Mouse (Mus musculus) CD4-positive helper T cell, adult 2 months (primary cell): ENCODE measurements around the gene Mrps14.

ENCODE experiments used
- DNase-seq: peaks from one replicate; pipeline ENCODE4 v3.0.0-alpha.2; 2012; ENCODE audit warnings: low read depth, missing footprints, low spot score

The Mrps14 gene

DNA sequence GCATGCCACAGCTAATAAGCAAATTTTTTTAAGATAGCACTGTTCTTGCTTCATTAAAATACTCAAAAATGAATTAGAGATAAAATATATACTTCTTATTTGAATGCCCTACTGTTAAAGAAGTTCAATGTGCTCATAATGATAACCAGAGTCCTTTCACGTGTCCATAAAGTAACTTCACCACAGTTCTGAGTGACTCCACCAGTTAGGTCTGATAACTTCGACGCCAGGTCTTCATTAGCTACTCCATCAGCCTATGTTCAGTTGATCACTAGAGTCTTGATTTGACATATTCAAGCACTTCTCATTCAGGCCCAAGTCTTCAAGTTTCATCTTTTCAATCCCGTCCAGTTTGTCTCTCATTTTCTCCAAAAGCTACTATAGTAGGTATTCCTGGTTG lies 32.2 kb downstream of the Mrps14 start:
- DNase-seq: no peak

DNA sequence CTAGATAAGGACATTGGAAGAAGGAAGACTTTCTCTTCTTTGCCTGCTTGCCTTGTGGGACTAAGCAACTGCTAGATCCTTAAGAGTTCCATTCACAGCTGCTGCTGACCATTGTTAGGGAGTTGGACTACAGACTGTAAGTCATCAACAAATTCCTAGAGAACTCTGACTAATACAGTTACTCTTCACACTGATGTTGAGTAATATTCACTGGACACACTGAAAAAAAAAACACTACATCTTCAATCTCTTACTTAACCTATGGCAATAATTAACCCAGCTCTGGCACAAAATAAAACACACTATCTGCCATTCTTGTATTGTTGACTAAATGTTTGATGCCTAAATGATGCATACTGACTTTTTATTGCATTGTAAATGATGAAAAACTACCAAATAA lies 32.8 kb downstream of the Mrps14 start:
- DNase-seq: no peak

DNA sequence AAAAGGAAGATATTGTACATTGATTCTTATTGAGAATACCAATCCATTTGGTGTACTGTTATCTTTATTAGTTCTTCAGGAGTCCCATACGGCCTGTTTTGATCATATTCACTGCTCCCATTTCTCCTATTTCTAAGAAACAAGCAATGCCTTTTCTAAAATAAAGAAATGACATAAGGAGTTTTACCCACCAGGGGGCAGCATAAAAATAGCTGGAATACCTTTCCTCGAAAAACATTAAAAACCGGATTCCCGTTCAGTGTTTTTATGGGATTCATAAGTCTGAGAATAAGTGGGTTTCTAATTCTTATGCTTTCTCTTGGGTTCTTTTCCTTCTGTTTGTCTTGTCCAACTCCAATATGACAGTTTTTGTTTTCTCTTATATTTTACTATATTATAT lies 36.0 kb downstream of the Mrps14 start:
- DNase-seq: peak; percentile 14

DNA sequence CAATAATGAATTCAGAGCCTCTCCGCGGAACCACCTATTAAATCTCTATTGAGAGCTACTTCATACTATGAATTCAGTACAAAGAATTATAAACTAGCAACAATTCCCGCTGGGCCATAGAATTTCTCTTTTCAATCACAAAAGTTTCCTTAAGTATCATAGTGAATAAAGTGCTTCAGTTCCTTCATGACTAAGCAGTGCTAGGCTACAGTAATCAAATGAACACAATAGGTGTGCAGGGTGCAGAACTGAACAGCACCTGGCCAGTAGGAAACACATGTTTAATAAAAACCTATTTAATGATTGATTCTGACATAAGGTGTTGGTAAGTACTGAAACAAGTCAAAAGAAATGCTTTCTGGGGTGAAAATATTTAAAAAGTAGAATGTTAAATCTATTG lies 37.1 kb downstream of the Mrps14 start:
- DNase-seq: no peak

DNA sequence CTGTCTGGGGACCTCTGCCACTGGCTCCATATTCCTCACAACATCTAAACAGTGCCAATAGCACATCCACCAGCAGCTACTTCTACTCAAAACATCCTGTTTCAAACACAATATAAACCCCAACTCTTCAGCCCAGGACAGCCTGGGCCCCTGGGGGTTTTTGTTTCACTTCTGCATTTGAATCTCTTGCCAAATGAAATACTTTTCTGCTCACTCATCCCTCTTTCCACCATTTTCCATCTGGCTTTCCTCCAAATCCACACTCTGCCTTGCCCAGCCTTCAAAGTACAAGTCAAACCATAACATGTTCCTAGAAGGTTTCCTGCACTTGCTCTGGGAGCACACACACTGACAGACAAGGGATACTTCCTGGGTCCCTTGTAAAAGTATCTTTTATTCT lies 38.9 kb downstream of the Mrps14 start:
- no peak for DNase-seq

DNA sequence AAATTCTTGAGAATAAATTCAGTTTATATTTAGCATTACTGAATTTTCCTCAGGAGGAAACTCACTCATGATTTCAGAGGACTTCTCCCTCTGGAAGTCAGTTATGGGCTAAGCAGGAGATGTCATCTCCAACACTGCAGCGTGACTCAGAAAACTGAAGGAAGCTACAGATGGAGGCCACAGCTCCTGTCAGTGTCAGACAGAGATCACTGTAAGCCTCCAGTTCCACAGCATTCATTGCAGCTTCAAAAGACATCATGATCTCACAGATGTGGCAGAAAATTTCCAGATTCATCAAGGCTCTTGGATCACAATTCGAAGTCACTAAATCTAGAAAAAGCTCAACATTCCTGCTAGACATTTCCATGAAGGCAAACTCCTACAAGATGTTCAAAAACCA lies 43.0 kb downstream of the Mrps14 start:
- no peak for DNase-seq

DNA sequence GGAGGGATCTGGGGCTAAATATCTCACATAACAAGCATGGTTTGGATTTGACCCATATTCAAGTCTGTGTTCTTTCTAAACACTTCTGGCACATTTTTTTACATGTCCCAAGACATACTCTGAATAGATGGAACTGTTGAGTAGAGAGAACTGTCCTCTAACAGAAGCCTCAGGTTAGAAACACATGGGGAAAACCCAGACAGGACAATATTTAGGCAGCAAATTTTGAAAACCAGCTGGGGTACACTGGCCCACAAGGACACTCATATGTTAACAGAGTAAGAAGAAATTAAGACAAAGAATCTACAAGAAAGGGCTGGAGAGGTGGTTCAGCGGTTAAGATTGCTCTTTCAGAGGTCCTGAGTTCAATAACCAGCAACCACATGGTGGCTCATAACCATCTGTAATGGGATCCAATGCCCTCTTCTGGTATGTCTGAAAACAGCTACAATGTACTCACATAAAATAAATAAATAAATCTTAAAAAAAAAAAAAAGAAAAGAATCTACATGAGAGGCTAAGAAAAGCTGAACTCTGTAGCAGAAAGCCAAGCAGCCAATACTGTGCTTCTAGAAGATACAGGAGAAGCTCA lies 43.9 kb downstream of the Mrps14 start:
- DNase-seq: no peak

DNA sequence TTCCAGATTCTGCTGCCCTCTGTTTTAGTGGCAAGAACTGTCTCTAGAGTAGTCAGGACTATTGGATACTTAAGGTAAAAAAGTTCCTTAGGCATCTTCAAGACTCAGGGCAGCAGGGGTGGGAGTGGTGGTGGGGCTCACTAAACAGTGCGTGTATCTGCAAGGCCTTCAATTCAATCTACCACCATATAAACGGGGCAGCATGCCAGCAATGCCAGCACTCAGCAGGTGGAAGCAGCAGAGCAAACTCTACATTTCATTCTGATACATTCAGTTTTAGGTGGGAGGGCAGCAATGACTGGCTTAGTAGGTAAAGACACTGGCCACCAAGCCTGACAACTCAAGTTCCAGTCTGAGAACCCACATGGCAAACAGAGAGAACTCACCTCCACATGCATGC lies 45.1 kb downstream of the Mrps14 start:
- DNase-seq: no peak

DNA sequence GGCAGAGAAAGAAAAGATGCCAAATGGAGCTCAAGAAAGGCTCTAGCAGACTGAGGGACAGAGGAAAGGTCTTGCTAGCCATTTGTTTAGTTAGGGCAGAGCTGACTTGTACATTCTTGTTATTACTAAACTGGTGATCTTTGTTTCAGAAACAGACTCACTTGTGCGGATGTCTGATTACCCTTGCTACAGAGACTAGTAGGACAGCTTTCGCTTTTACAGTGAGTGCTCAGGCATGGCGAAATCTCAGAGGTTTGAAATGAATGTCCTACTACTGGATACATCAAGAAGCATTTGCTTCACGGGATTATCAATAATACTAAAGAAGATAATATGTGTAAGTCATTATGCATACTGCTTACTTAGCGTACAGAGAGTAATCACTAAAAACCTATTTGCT lies 49.7 kb downstream of the Mrps14 start:
- DNase-seq: peak; percentile 42

DNA sequence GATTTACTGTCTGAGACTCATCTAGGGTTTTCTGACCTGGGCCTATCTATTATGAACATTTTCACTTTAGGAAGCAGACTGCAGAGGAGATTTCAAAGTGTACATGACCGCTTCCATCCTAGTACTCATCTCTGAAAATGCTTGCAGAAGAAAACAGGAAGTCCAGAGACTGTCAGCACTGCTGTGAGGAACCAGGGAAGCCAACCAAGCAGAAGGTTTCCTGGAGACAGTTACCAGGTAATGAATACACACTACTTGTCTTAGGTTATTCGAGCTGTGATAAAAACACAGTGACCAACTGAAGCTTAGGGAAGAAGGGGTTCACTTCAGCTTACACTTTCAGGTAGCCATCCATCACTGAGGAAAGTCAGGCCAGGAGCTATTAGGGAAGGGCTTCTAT lies 50.9 kb downstream of the Mrps14 start:
- peak; percentile 59 for DNase-seq

DNA sequence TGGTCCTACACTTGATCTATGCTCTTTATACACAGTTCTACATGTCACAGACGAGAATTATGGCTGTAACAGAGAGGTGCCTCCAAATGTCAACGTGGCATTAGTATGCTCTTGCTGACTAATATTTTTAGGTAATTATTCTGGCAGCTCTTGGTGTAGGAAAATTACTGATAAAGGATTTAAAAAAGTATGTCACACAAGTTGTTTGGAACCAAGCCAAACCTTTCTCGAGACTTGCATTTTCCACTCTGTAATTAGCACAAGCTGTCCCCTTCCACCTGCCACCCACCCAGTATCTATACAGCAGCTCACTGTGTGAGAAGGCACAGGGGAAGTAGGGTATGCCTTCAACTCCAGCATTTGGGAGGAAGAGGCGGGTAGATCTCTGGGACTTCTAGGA lies 51.8 kb downstream of the Mrps14 start:
- DNase-seq: peak; percentile 72

DNA sequence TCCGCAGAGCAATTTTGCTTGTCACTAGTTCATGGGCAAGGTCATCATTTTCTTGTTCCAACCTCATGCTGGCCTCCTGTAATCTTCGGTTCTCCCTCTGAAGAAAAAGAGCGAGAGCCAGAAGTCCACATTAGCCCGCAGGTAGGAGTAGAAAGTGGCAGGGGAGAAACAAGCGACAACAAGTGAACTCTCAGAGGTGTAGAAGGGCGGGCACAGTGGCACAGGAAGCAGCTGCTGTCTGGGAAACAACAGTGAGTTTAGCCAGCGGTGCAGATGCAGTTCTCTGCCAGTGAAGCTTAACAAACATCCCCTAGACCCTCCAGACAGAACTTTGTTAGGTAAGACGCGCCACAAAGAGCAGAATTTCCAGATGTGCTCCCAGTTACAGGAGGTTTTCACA lies 52.5 kb downstream of the Mrps14 start:
- peak; percentile 55 for DNase-seq

DNA sequence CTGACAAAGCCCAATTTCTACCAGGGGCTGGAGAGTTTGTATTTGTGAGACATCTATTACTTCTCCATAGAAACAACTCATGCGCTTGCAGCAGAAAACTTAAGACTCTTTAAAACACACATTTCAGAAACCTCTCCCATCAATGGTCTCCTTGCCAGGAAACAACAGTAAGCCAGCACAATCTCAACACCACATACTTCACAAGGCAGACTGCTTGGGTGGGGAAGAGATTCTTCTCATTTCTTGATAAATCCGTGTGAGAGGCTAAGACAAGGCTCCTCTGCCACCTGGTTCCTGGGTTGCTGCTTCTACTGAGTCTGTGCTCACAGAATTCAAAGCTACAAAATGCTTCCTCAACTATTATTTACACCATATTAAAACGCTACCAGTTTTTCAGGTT lies 54.8 kb downstream of the Mrps14 start:
- no peak for DNase-seq

DNA sequence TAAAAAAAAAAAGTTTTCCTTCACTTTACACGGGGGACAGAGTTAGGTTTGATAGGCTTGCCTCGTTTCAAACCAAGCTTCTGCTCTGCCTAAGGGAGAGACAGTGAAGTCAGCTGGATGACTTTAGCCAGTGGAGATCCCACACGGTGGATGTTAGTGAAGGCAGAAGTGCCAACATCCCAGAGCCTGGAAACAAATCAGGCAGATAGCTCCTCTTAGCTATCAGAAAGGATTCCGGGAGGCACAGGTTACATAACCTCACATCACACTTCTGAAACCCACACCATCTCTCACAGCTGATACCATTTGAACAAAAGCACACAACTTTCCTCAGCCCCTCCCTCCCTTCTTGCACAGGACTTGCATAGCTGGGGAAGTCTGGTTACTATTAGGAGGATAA lies 55.8 kb downstream of the Mrps14 start:
- DNase-seq: no peak

DNA sequence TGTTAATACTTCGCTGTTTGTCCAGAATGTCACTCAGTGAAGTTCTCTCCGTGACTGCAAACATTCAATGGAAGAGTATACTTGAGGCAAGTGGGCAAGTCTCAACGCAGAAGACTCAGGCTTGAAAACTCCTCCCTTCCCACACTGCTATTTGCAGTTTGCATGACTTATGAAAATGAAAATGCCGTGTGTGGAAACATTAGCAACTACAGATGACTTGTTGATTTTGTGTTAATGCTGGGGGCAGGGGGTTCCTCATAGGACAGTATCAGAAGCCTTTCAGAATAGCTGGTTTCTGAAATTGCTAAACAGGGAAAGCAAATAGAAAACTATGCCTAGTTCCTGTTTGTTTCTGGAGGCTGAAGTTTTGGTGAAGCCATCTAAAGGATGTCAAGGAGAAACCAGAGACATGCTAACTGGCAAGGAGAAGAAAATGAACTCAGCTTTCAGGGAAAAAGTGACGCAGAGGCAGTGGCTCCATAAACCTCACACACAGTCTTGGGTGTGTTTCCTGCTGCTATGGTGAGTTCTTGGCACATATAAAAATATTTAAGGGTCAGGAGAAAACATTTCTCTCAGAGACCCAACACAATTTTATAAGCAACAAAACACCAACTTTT lies 56.5 kb downstream of the Mrps14 start:
- DNase-seq: no peak
